Mouse (Mus musculus): ENCODE data around the gene Tub. TPM values are rescaled to one million over a fixed set of nuclear protein-coding genes. Genes with fewer than 3 reads are reported as not detected.

Gene Tub
- polyA plus RNA-seq, 1 experiment: 132 TPM

Other genes with a start within 250 kb of the Tub start
- gene Olfr512, start 237.0 kb upstream of the Tub start, polyA plus RNA-seq (2012; rRNA removed): not detected in 2 replicates
- gene Olfr513, start 199.4 kb upstream of the Tub start, polyA plus RNA-seq (2012; rRNA removed): not detected in 2 replicates
- not detected in 2 replicates for gene Olfr514, start 124.3 kb upstream of the Tub start, polyA plus RNA-seq (2012; rRNA removed)
- not detected in 2 replicates for gene Olfr516, start 99.8 kb upstream of the Tub start, polyA plus RNA-seq (2012; rRNA removed)
- not detected in 2 replicates for gene Olfr517, start 78.0 kb upstream of the Tub start, polyA plus RNA-seq (2012; rRNA removed)
- gene Olfr518, start 65.3 kb upstream of the Tub start, polyA plus RNA-seq (2012; rRNA removed): not detected in 2 replicates
- gene Olfr519, start 55.9 kb upstream of the Tub start, polyA plus RNA-seq (2012; rRNA removed): not detected in 2 replicates
- 0.66 and 0.71 TPM in 2 replicates for gene Nlrp10, start 20.2 kb upstream of the Tub start, polyA plus RNA-seq (2012; rRNA removed)
- 104 and 113 TPM in 2 replicates for gene Eif3f, start 15.9 kb upstream of the Tub start, polyA plus RNA-seq (2012; rRNA removed)
- gene Ric3, start 133.0 kb downstream of the Tub start, polyA plus RNA-seq (2012; rRNA removed): 38.7 and 43.3 TPM in 2 replicates
- gene Lmo1, start 224.9 kb downstream of the Tub start, polyA plus RNA-seq (2012; rRNA removed): 35.1 and 35.6 TPM in 2 replicates